Mouse (Mus musculus): Measurements from ENCODE around the gene Fam129c. TPM values are rescaled to one million over a fixed set of nuclear protein-coding genes. Genes with fewer than 3 reads are reported as not detected.

Fam129c gene
- polyA plus RNA-seq, 1 experiment from 2014 or later: 8.4 TPM

GRCm38 (mm10) chr8:71619786-71620185 lies 22.3 kb downstream of the Fam129c start:
- no peak overlapping the region for H3K4me2 ChIP-seq (ENCODE audit: low read length)
- WGBS: 94% methylated on average over 2 of the region's 2 CpGs
- no peak overlapping the region for H3K27ac ChIP-seq (ENCODE audit: low read length)
- H3K9me3 ChIP-seq (ENCODE audit: control insufficient read depth, low read length): no peaks in the 10 kb centered on the region
- H3K4me1 ChIP-seq (replicated peaks; ENCODE audit: control insufficient read depth, insufficient read depth, low read length): no peaks in the 10 kb centered on the region
- no peak for ATAC-seq
- H3K9ac ChIP-seq (replicated peaks; ENCODE audit: low read depth, low read length): no peak overlapping the region
- no peak overlapping the region for H3K4me3 ChIP-seq (replicated peaks; ENCODE audit: low read length)
- H3K27me3 ChIP-seq (replicated peaks; ENCODE audit: control insufficient read depth, insufficient read depth, low read length): no peaks in the 10 kb centered on the region
- peaks cover 48% of the 10 kb centered on the region for H3K36me3 ChIP-seq (ENCODE audit: control insufficient read depth, insufficient read depth)

GRCm38 (mm10) chr8:71625088-71625487 lies 27.6 kb downstream of the Fam129c start:
- H3K27me3 ChIP-seq (replicated peaks; ENCODE audit: control insufficient read depth, insufficient read depth, low read length): peaks cover 1% of the 10 kb centered on the region
- H3K27ac ChIP-seq (ENCODE audit: low read length): no peak overlapping the region
- H3K4me2 ChIP-seq (ENCODE audit: low read length): no peak overlapping the region
- H3K36me3 ChIP-seq (ENCODE audit: control insufficient read depth, insufficient read depth): peaks cover 25% of the 10 kb centered on the region
- H3K9ac ChIP-seq (replicated peaks; ENCODE audit: low read depth, low read length): no peak overlapping the region
- H3K4me3 ChIP-seq (replicated peaks; ENCODE audit: low read length): no peak overlapping the region
- peaks cover 13% of the 10 kb centered on the region for H3K4me1 ChIP-seq (replicated peaks; ENCODE audit: control insufficient read depth, insufficient read depth, low read length)
- WGBS: 91% methylated on average over 1 of the region's 1 CpGs
- no peaks in the 10 kb centered on the region for H3K9me3 ChIP-seq (ENCODE audit: control insufficient read depth, low read length)
- no peak for ATAC-seq

- 86% methylated on average over 9 of the region's 9 CpGs for WGBS
These were observed 29.3 kb downstream of the Fam129c start for GRCm38 (mm10) chr8:71626753-71627152.

GRCm38 (mm10) chr8:71627265-71628099 lies 30.0 kb downstream of the Fam129c start:
- Histone ChIP-seq H3K9me3 (ENCODE audit: control insufficient read depth, low read length) (no peaks in the 10 kb centered on the region), H3K27ac (ENCODE audit: low read length) (peak overlapping the region; percentile 20; the same call in 1 of the 2 replicates), H3K9ac (replicated peaks; ENCODE audit: low read depth, low read length) (no peak overlapping the region), H3K4me2 (ENCODE audit: low read length) (no peak overlapping the region), H3K4me3 (replicated peaks; ENCODE audit: low read length) (no peak overlapping the region), H3K4me1 (replicated peaks; ENCODE audit: control insufficient read depth, insufficient read depth, low read length) (peaks cover 13% of the 10 kb centered on the region), H3K36me3 (ENCODE audit: control insufficient read depth, insufficient read depth) (peaks cover 14% of the 10 kb centered on the region), H3K27me3 (replicated peaks; ENCODE audit: control insufficient read depth, insufficient read depth, low read length) (peaks cover 8% of the 10 kb centered on the region)
- 56% methylated on average over 9 of the region's 9 CpGs for WGBS
- ATAC-seq: no peak

More at GRCm38 (mm10) chr8:71626753-71627152, 29.3 kb downstream of the Fam129c start:
- Histone ChIP-seq H3K4me2 (ENCODE audit: low read length) (no peak overlapping the region), H3K36me3 (ENCODE audit: control insufficient read depth, insufficient read depth) (peaks cover 21% of the 10 kb centered on the region), H3K9ac (replicated peaks; ENCODE audit: low read depth, low read length) (no peak overlapping the region), H3K9me3 (ENCODE audit: control insufficient read depth, low read length) (no peaks in the 10 kb centered on the region), H3K27me3 (replicated peaks; ENCODE audit: control insufficient read depth, insufficient read depth, low read length) (peaks cover 8% of the 10 kb centered on the region), H3K27ac (ENCODE audit: low read length) (no peak overlapping the region; the same call in 1 of the 2 replicates), H3K4me1 (replicated peaks; ENCODE audit: control insufficient read depth, insufficient read depth, low read length) (peaks cover 13% of the 10 kb centered on the region), H3K4me3 (replicated peaks; ENCODE audit: low read length) (no peak overlapping the region)
- ATAC-seq: no peak

- peaks cover 3% of the 10 kb centered on the region for H3K36me3 ChIP-seq (ENCODE audit: control insufficient read depth, insufficient read depth)
- H3K9me3 ChIP-seq (ENCODE audit: control insufficient read depth, low read length): no peaks in the 10 kb centered on the region
- H3K4me1 ChIP-seq (replicated peaks; ENCODE audit: control insufficient read depth, insufficient read depth, low read length): peaks cover 13% of the 10 kb centered on the region
- peak overlapping the region; percentile 49; the same call in 1 of the 2 replicates for H3K27ac ChIP-seq (ENCODE audit: low read length)
- peak overlapping the region; percentile 81 for H3K4me2 ChIP-seq (ENCODE audit: low read length)
- H3K9ac ChIP-seq (replicated peaks; ENCODE audit: low read depth, low read length): peak overlapping the region; percentile 67
- H3K27me3 ChIP-seq (replicated peaks; ENCODE audit: control insufficient read depth, insufficient read depth, low read length): peaks cover 8% of the 10 kb centered on the region
- peak overlapping the region; percentile 53 for H3K4me3 ChIP-seq (replicated peaks; ENCODE audit: low read length)
- ATAC-seq: no peak
- WGBS: 9% methylated on average over 16 of the region's 16 CpGs
These were observed 31.1 kb downstream of the Fam129c start for GRCm38 (mm10) chr8:71628396-71629095.

- Histone ChIP-seq H3K27ac (ENCODE audit: low read length) (peak overlapping the region; percentile 49), H3K9me3 (ENCODE audit: control insufficient read depth, low read length) (no peaks in the 10 kb centered on the region)
These were observed 31.7 kb downstream of the Fam129c start for GRCm38 (mm10) chr8:71629096-71629697.

GRCm38 (mm10) chr8:71629781-71630212 lies 32.3 kb downstream of the Fam129c start:
- 3% methylated on average over 25 of the region's 25 CpGs for WGBS
- Histone ChIP-seq H3K27ac (ENCODE audit: low read length) (no peak overlapping the region), H3K9me3 (ENCODE audit: control insufficient read depth, low read length) (no peaks in the 10 kb centered on the region), H3K4me2 (ENCODE audit: low read length) (peak overlapping the region; percentile 81), H3K9ac (replicated peaks; ENCODE audit: low read depth, low read length) (peak overlapping the region; percentile 67), H3K4me1 (replicated peaks; ENCODE audit: control insufficient read depth, insufficient read depth, low read length) (peaks cover 13% of the 10 kb centered on the region), H3K36me3 (ENCODE audit: control insufficient read depth, insufficient read depth) (no peaks in the 10 kb centered on the region), H3K4me3 (replicated peaks; ENCODE audit: low read length) (peak overlapping the region; percentile 53), H3K27me3 (replicated peaks; ENCODE audit: control insufficient read depth, insufficient read depth, low read length) (peaks cover 8% of the 10 kb centered on the region)
- peak; percentile 19 for ATAC-seq

More at GRCm38 (mm10) chr8:71629096-71629697, 31.7 kb downstream of the Fam129c start:
- H3K4me1 ChIP-seq (replicated peaks; ENCODE audit: control insufficient read depth, insufficient read depth, low read length): peaks cover 13% of the 10 kb centered on the region
- WGBS: 0% methylated on average over 55 of the region's 55 CpGs
- H3K36me3 ChIP-seq (ENCODE audit: control insufficient read depth, insufficient read depth): no peaks in the 10 kb centered on the region
- peak overlapping the region; percentile 67 for H3K9ac ChIP-seq (replicated peaks; ENCODE audit: low read depth, low read length)
- H3K4me3 ChIP-seq (replicated peaks; ENCODE audit: low read length): peak overlapping the region; percentile 53
- peaks cover 8% of the 10 kb centered on the region for H3K27me3 ChIP-seq (replicated peaks; ENCODE audit: control insufficient read depth, insufficient read depth, low read length)
- peak; percentile 82 for ATAC-seq
- H3K4me2 ChIP-seq (ENCODE audit: low read length): peak overlapping the region; percentile 81

GRCm38 (mm10) chr8:71630761-71631160 lies 33.3 kb downstream of the Fam129c start:
- Histone ChIP-seq H3K4me1 (replicated peaks; ENCODE audit: control insufficient read depth, insufficient read depth, low read length) (peaks cover 13% of the 10 kb centered on the region), H3K36me3 (ENCODE audit: control insufficient read depth, insufficient read depth) (no peaks in the 10 kb centered on the region), H3K9ac (replicated peaks; ENCODE audit: low read depth, low read length) (no peak overlapping the region), H3K4me3 (replicated peaks; ENCODE audit: low read length) (no peak overlapping the region), H3K9me3 (ENCODE audit: control insufficient read depth, low read length) (no peaks in the 10 kb centered on the region), H3K27me3 (replicated peaks; ENCODE audit: control insufficient read depth, insufficient read depth, low read length) (peaks cover 8% of the 10 kb centered on the region), H3K27ac (ENCODE audit: low read length) (no peak overlapping the region), H3K4me2 (ENCODE audit: low read length) (no peak overlapping the region)
- WGBS: 90% methylated on average over 6 of the region's 6 CpGs
- ATAC-seq: no peak

GRCm38 (mm10) chr8:71631897-71632296 lies 34.4 kb downstream of the Fam129c start:
- Histone ChIP-seq H3K4me3 (replicated peaks; ENCODE audit: low read length) (no peak overlapping the region), H3K9ac (replicated peaks; ENCODE audit: low read depth, low read length) (no peak overlapping the region), H3K9me3 (ENCODE audit: control insufficient read depth, low read length) (no peaks in the 10 kb centered on the region), H3K4me2 (ENCODE audit: low read length) (no peak overlapping the region), H3K36me3 (ENCODE audit: control insufficient read depth, insufficient read depth) (no peaks in the 10 kb centered on the region), H3K27me3 (replicated peaks; ENCODE audit: control insufficient read depth, insufficient read depth, low read length) (peaks cover 8% of the 10 kb centered on the region), H3K27ac (ENCODE audit: low read length) (no peak overlapping the region), H3K4me1 (replicated peaks; ENCODE audit: control insufficient read depth, insufficient read depth, low read length) (peaks cover 13% of the 10 kb centered on the region)
- WGBS: 56% methylated on average over 2 of the region's 2 CpGs
- ATAC-seq: no peak
